ENCODE assay signal across 8 mouse cellular contexts in genomic region chr12:80436336-80436976, GRCm38 (mm10). TPM values are rescaled to one million over a fixed set of nuclear protein-coding genes. Genes with fewer than 3 reads are reported as not detected.
DNase-seq lines count a peak whose midpoint lies in the region; ATAC-seq lines count a peak whose summit lies in the region.

Gene Dcaf5 (minus strand): TSS chr12:80436601.

- DNase-seq in c-Kit-positive CD71-negative TER-119-negative erythroid progenitor cells, embryonic 14.5 days (ENCODE audit: low read depth) = peak; percentile 58
- DNase-seq in forebrain, embryonic 10.5 days (ENCODE audit: extremely low spot score, low spot score) = peak; percentile 80
- peak; percentile 87 for DNase-seq in kidney, postnatal 14 days
- peak; percentile 46 to 59 for DNase-seq in natural killer cell, adult 2 months (ENCODE audit: low spot score in 2 of 2)

- peaks cover 36% of the 10 kb centered on the region for H3K4me1 ChIP-seq in forebrain, embryonic 10.5 days
- H3K4me1 ChIP-seq in heart, embryonic 14.5 days (ENCODE audit: control insufficient read depth in 2 of 2, insufficient read depth in 2 of 2, low read length in 2 of 2) = peaks cover 3 to 15% of the 10 kb centered on the region in 2 experiments
- H3K4me1 ChIP-seq in liver, embryonic 12.5 days = peaks cover 27% of the 10 kb centered on the region
- peaks cover 14% of the 10 kb centered on the region for H3K4me1 ChIP-seq in stomach, embryonic 14.5 days (ENCODE audit: control insufficient read depth, insufficient read depth, low read length)

- no peaks in the 10 kb centered on the region for H3K36me3 ChIP-seq in forebrain, embryonic 10.5 days (replicated peaks)
- H3K36me3 ChIP-seq in heart, embryonic 14.5 days (ENCODE audit: control insufficient read depth, insufficient read depth, low read length) = 0 out of 2 replicates have a peak, but pooled peaks cover 9% of the 10 kb centered on the region
- 0 out of 2 replicates have a peak, but pooled peaks cover 4% of the 10 kb centered on the region for H3K36me3 ChIP-seq in liver, embryonic 12.5 days
- peaks cover 3% of the 10 kb centered on the region; the same call in 1 of the 2 replicates for H3K36me3 ChIP-seq in stomach, embryonic 14.5 days (ENCODE audit: control insufficient read depth, insufficient read depth, low read length)

- H3K27me3 ChIP-seq in forebrain, embryonic 10.5 days (ENCODE audit: poor library complexity, severe bottlenecking) = no peaks in the 10 kb centered on the region
- no peaks in the 10 kb centered on the region for H3K27me3 ChIP-seq in heart, embryonic 14.5 days (ENCODE audit: control insufficient read depth, insufficient read depth, low read length)
- no peaks in the 10 kb centered on the region for H3K27me3 ChIP-seq in liver, embryonic 12.5 days (replicated peaks)
- no peaks in the 10 kb centered on the region for H3K27me3 ChIP-seq in stomach, embryonic 14.5 days (ENCODE audit: control insufficient read depth, insufficient read depth, low read length)

- peak; percentile 62 for ATAC-seq in CD4-positive, CD25-positive, alpha-beta regulatory T cell, adult 4 months
- ATAC-seq in heart, embryonic 14.5 days (ENCODE audit: insufficient number of reproducible peaks, insufficient read depth, low FRiP score, low read depth) = peak; percentile 73
- ATAC-seq in liver, embryonic 12.5 days = peak; percentile 77
- ATAC-seq in stomach, embryonic 14.5 days (ENCODE audit: insufficient number of reproducible peaks, insufficient read depth, low FRiP score, low read depth) = peak; percentile 65

- H3K9ac ChIP-seq in heart, embryonic 14.5 days (ENCODE audit: low read length) = peak within 1 kb of the TSS; percentile 96
- peak within 1 kb of the TSS; percentile 91 for H3K9ac ChIP-seq in liver, embryonic 12.5 days
- peak within 1 kb of the TSS; percentile 90 for H3K9ac ChIP-seq in stomach, embryonic 14.5 days (replicated peaks; ENCODE audit: low read depth, low read length)

- peak within 1 kb of the TSS; percentile 72 for H3K4me2 ChIP-seq in heart, embryonic 14.5 days (ENCODE audit: low read length)
- H3K4me2 ChIP-seq in liver, embryonic 12.5 days = peak within 1 kb of the TSS; percentile 97
- peak within 1 kb of the TSS; percentile 56 for H3K4me2 ChIP-seq in stomach, embryonic 14.5 days (replicated peaks; ENCODE audit: low read depth, low read length)

- peak within 1 kb of the TSS; percentile 83 for H3K4me3 ChIP-seq in forebrain, embryonic 10.5 days
- peak within 1 kb of the TSS; percentile 89 to 94 for H3K4me3 ChIP-seq in heart, embryonic 14.5 days (ENCODE audit: control insufficient read depth in 1 of 2, insufficient read depth in 1 of 2, low read depth in 1 of 2, low read length in 2 of 2)
- H3K4me3 ChIP-seq in liver, embryonic 12.5 days = peak within 1 kb of the TSS; percentile 84
- H3K4me3 ChIP-seq in stomach, embryonic 14.5 days (ENCODE audit: low read depth, low read length) = peak within 1 kb of the TSS; percentile 91

- under 1% methylated on average over 63 of the region's 79 CpGs for WGBS in forebrain, embryonic 10.5 days
- WGBS in heart, embryonic 14.5 days = under 1% methylated on average over 65 of the region's 79 CpGs
- 1% methylated on average over 57 of the region's 79 CpGs for WGBS in liver, embryonic 12.5 days (ENCODE audit: insufficient replicate concordance)
- under 1% methylated on average over 76 of the region's 79 CpGs for WGBS in stomach, embryonic 14.5 days

- no peaks in the 10 kb centered on the region for H3K9me3 ChIP-seq in forebrain, embryonic 10.5 days
- H3K9me3 ChIP-seq in heart, embryonic 14.5 days (ENCODE audit: control insufficient read depth, low read length) = no peaks in the 10 kb centered on the region
- H3K9me3 ChIP-seq in liver, embryonic 12.5 days (replicated peaks) = no peaks in the 10 kb centered on the region
- no peaks in the 10 kb centered on the region for H3K9me3 ChIP-seq in stomach, embryonic 14.5 days (ENCODE audit: control insufficient read depth, low read depth, low read length)

- peak within 1 kb of the TSS; percentile 97 for H3K27ac ChIP-seq in forebrain, embryonic 10.5 days
- peak within 1 kb of the TSS; percentile 91 to 96 for H3K27ac ChIP-seq in heart, embryonic 14.5 days (replicated peaks in 1 of 2; ENCODE audit: control insufficient read depth in 1 of 2, insufficient read depth in 1 of 2, low read depth in 2 of 2, low read length in 2 of 2)
- H3K27ac ChIP-seq in liver, embryonic 12.5 days = peak within 1 kb of the TSS; percentile 89
- peak within 1 kb of the TSS; percentile 95 for H3K27ac ChIP-seq in stomach, embryonic 14.5 days (ENCODE audit: low read length)

RNA-seq across cellular contexts. Expression of gene Dcaf5, which starts in this region (rescaled TPM):
- polyA plus RNA-seq in CD4-positive, CD25-positive, alpha-beta regulatory T cell, adult 4 months (2017; shearing (Covaris generic)) = 10 to 100 TPM; 14.9 to 18.2 TPM
- 11.9 and 13.3 TPM in 2 replicates for polyA plus RNA-seq in forebrain, embryonic 10.5 days (2016; fragmentation: Nextera tagmentation; extraction: Ambion mirVana)
- polyA plus RNA-seq in heart, embryonic 14.5 days (2014; fragmentation: Nextera tagmentation; extraction: Ambion mirVana) = 10.5 and 10.7 TPM in 2 replicates
- 5.1 and 5.6 TPM in 2 replicates for polyA plus RNA-seq in liver, embryonic 12.5 days (2016; fragmentation: Nextera tagmentation; extraction: Ambion mirVana)
- 11.9 and 12.6 TPM in 2 replicates for polyA plus RNA-seq in stomach, embryonic 14.5 days (2014; fragmentation: Nextera tagmentation; extraction: Ambion mirVana)

Comparison
In these comparisons a context has a peak if more than half of its experiments do, and no peak if none do; other contexts are left out.
1. Peak in every context shown above with its lines: DNase-seq, ATAC-seq, H3K4me3 ChIP-seq and H3K27ac ChIP-seq.